Mouse (Mus musculus) spleen, embryonic (tissue): ENCODE measurements at regions not wholly inside any gene's neighbourhood (a gene's known extent, or its start where the extent isn't known, plus 50 kb on each side); places are given as distances from the start of the nearest gene placed in this dataset.
"Not testable (repeated sequence)": the region's sequence is repeated elsewhere in the genome, so short reads cannot be mapped to it uniquely, and the experiment has no call there.

ENCODE experiments used
- CTCF ChIA-PET: fragments of 350-600 bp; sonication (Branson Sonifier 250); formaldehyde crosslinking; loops from one replicate; lab custom pipeline; 2022; lab: Charles Lee

GRCm38 (mm10) chr13:5603905-5604596, 257.2 kb upstream of the Klf6 start:
- CTCF ChIA-PET, result no interaction called here

GRCm38 (mm10) chr13:5605418-5605817, 255.9 kb upstream of the Klf6 start:
- CTCF ChIA-PET, result no interaction called here

GRCm38 (mm10) chr13:5607462-5607861, 253.8 kb upstream of the Klf6 start:
- CTCF ChIA-PET, result no interaction called here

GRCm38 (mm10) chr13:5614186-5614737, 247.0 kb upstream of the Klf6 start:
- CTCF ChIA-PET, result no interaction called here

GRCm38 (mm10) chr13:5614833-5615232, 246.4 kb upstream of the Klf6 start:
- CTCF ChIA-PET, result no interaction called here

GRCm38 (mm10) chr13:5615327-5615726, 246.0 kb upstream of the Klf6 start:
- CTCF ChIA-PET, result no interaction called here

GRCm38 (mm10) chr13:5628124-5628523, 233.2 kb upstream of the Klf6 start:
- CTCF ChIA-PET, result no interaction called here

GRCm38 (mm10) chr13:5634960-5635359, 226.3 kb upstream of the Klf6 start:
- CTCF ChIA-PET, result no interaction called here

- CTCF ChIA-PET, result no interaction called here
Observed at GRCm38 (mm10) chr13:5641743-5642510, 219.4 kb upstream of the Klf6 start.

GRCm38 (mm10) chr13:5648276-5648675, 213.0 kb upstream of the Klf6 start:
- CTCF ChIA-PET, result no interaction called here

GRCm38 (mm10) chr13:5657556-5657955, 203.7 kb upstream of the Klf6 start:
- CTCF ChIA-PET, result no interaction called here

GRCm38 (mm10) chr13:5666235-5667007, 194.9 kb upstream of the Klf6 start:
- CTCF ChIA-PET, result no interaction called here

GRCm38 (mm10) chr13:5675668-5676067, 185.6 kb upstream of the Klf6 start:
- CTCF ChIA-PET, result interaction anchor here (0.6 kb wide), 1 partner anchor 237 kb away, joined by 5 read pairs; no protein-coding TSS in a partner anchor

- CTCF ChIA-PET, result no interaction called here
Observed at GRCm38 (mm10) chr13:5690124-5690523, 171.2 kb upstream of the Klf6 start.

- CTCF ChIA-PET, result not testable (repeated sequence)
Observed at GRCm38 (mm10) chr13:5690680-5691079, 170.6 kb upstream of the Klf6 start.

GRCm38 (mm10) chr13:5694626-5695025, 166.7 kb upstream of the Klf6 start:
- CTCF ChIA-PET, result no interaction called here

GRCm38 (mm10) chr13:5695581-5695980, 165.7 kb upstream of the Klf6 start:
- CTCF ChIA-PET, result not testable (repeated sequence)

GRCm38 (mm10) chr13:5696377-5696776, 164.9 kb upstream of the Klf6 start:
- CTCF ChIA-PET, result no interaction called here

GRCm38 (mm10) chr13:5697329-5697728, 164.0 kb upstream of the Klf6 start:
- CTCF ChIA-PET, result interaction anchor here (0.6 kb wide), 2 partner anchors 165 to 1968 kb away, joined by 3 to 4 read pairs; no protein-coding TSS in a partner anchor

- CTCF ChIA-PET, result no interaction called here
Observed at GRCm38 (mm10) chr13:5702071-5702470, 159.2 kb upstream of the Klf6 start.

GRCm38 (mm10) chr13:5704991-5705390, 156.3 kb upstream of the Klf6 start:
- CTCF ChIA-PET, result no interaction called here

- CTCF ChIA-PET, result no interaction called here
Observed at GRCm38 (mm10) chr13:5711646-5712045, 149.6 kb upstream of the Klf6 start.
